In genomic region chr4:36170099-36170498, GRCm38 (mm10) we compare ENCODE assay signal across 26 mouse cellular contexts.
DNase-seq lines count a peak whose midpoint lies in the region; TF ChIP-seq lines count a peak whose summit lies in the region.
"Had no signal": no experiment of that assay in that cellular context is flagged by ENCODE, and none has a peak within 500 bp of the region (broad histone marks: within the 10 kb centered on the region; RNA-seq: fewer than 3 reads in every experiment).

No protein-coding gene starts in this region.

- no peaks in the 10 kb centered on the region for H3K27me3 ChIP-seq in splenic B cell, adult 2 months (ENCODE audit: control insufficient read depth, insufficient read depth, low read length, poor library complexity, severe bottlenecking)
- H3K27me3 ChIP-seq: embryonic facial prominence, embryonic 13.5 days; forebrain, embryonic 12.5 days; forebrain, embryonic 15.5 days; heart, embryonic 15.5 days; hindbrain, embryonic 13.5 days had no signal

- H3K27ac ChIP-seq in left cerebral cortex, adult 2 months = no peak overlapping the region; the same call in 1 of the 2 replicates
- H3K27ac ChIP-seq: embryonic facial prominence, embryonic 10.5 days; embryonic facial prominence, embryonic 13.5 days; forebrain, embryonic 12.5 days; forebrain, embryonic 15.5 days; heart, embryonic 15.5 days; hindbrain, embryonic 10.5 days; hindbrain, embryonic 13.5 days had no signal

- no peaks in the 10 kb centered on the region for H3K36me3 ChIP-seq in splenic B cell, adult 2 months (ENCODE audit: control insufficient read depth, insufficient read depth, low read length, poor library complexity, severe bottlenecking)
- H3K36me3 ChIP-seq: embryonic facial prominence, embryonic 10.5 days; embryonic facial prominence, embryonic 13.5 days; forebrain, embryonic 12.5 days; forebrain, embryonic 15.5 days; heart, embryonic 15.5 days; hindbrain, embryonic 10.5 days; hindbrain, embryonic 13.5 days had no signal

- peak; percentile 18 to 48 for DNase-seq in frontal cortex, adult 2 months (ENCODE audit: extremely low spot score in 1 of 2, low spot score in 1 of 2)
- DNase-seq in frontal cortex, postnatal 10 days (ENCODE audit: low spot score in 2 of 2) = no peak
- peak; percentile 10 for DNase-seq in left cerebral cortex, adult 11 months (ENCODE audit: low spot score)
- no peak for DNase-seq in left cerebral cortex, adult 2 months (ENCODE audit: extremely low spot score in 1 of 2, low spot score in 2 of 2)
- DNase-seq in A20 (ENCODE audit: low read depth, low spot score) = peak; percentile 8
- peak; percentile 12 for DNase-seq in splenic B cell, adult 2 months (ENCODE audit: low read depth, low spot score)
- DNase-seq in thymus, postnatal 10 days (ENCODE audit: low spot score in 2 of 2) = no peak
- DNase-seq: adrenal gland, adult 2 months; adrenal gland, postnatal 14 days; cerebellum, adult 11-12 months; cerebellum, adult 8-10 months; cerebellum, postnatal 10 days; cerebellum, postnatal 36 days; embryo, embryonic 11 days; gastrocnemius, postnatal 14 days; heart, adult 11 months; heart, postnatal 10 days; heart, postnatal 36 days had no signal

- no peak for TF ChIP-seq CTCF in left cerebral cortex, adult 2 months (IDR thresholded peaks at IDR 0.05)

- intact Hi-C loops in left cerebral cortex, adult 2 months (cut with DNase I) = loop anchor here (10.0 kb wide), 1 partner anchor 765 kb away; no protein-coding TSS in a partner anchor

- no peak overlapping the region for H3K4me3 ChIP-seq in left cerebral cortex, adult 2 months
- H3K4me3 ChIP-seq: embryonic facial prominence, embryonic 10.5 days; embryonic facial prominence, embryonic 13.5 days; erythroblast, embryonic 14.5 days; forebrain, embryonic 12.5 days; forebrain, embryonic 15.5 days; heart, embryonic 15.5 days; hindbrain, embryonic 10.5 days; hindbrain, embryonic 13.5 days had no signal

Comparison
In these comparisons a context has a peak if more than half of its experiments do, and no peak if none do; other contexts are left out.
1. DNase-seq: peak in frontal cortex, adult 2 months (2 of 2), left cerebral cortex, adult 11 months (single experiment), A20 (single experiment) and splenic B cell, adult 2 months (single experiment); none in frontal cortex, postnatal 10 days (0 of 2), left cerebral cortex, adult 2 months (0 of 2) and thymus, postnatal 10 days (0 of 2).